Mouse (Mus musculus) midbrain, embryonic 16.5 days (tissue): ENCODE results near the gene Znhit1. TPM values are rescaled to one million over a fixed set of nuclear protein-coding genes. Genes with fewer than 3 reads are reported as not detected.

Experiments used
- ATAC-seq: fragments of 200-750 bp; cut with Nextera tagmentation; 2 replicates; pipeline ENCODE4 v1.8.0; 2017; ENCODE audit warnings: moderate TSS enrichment
- H3K27ac ChIP-seq: fragments of 300-500 bp; sonication (generic); 2 replicates; pipeline ENCODE4 v1.5.1; 2014; ENCODE audit warnings: mild to moderate bottlenecking, low read length, mixed read lengths
- H3K27me3 ChIP-seq: fragments of 300-500 bp; sonication (generic); 2 replicates; pipeline ENCODE4 v1.6.1; 2014; ENCODE audit warnings: low read depth, low read length, mixed read lengths; ENCODE audit not compliant: control insufficient read depth, insufficient read depth
- H3K36me3 ChIP-seq: fragments of 300-500 bp; sonication (generic); 2 replicates; pipeline ENCODE4 v1.6.1; 2014; ENCODE audit warnings: mild to moderate bottlenecking, low read length, moderate library complexity, mixed read lengths; ENCODE audit not compliant: control insufficient read depth, insufficient read depth
- H3K4me1 ChIP-seq: fragments of 300-500 bp; sonication (generic); 2 replicates; pipeline ENCODE4 v1.6.1; 2014; ENCODE audit warnings: mild to moderate bottlenecking, low read length, mixed read lengths; ENCODE audit not compliant: control insufficient read depth, insufficient read depth
- H3K4me2 ChIP-seq: fragments of 300-500 bp; sonication (generic); 2 replicates; pipeline ENCODE4 v1.6.1; 2014; ENCODE audit warnings: mild to moderate bottlenecking, low read length, mixed read lengths
- H3K4me3 ChIP-seq: fragments of 300-500 bp; sonication (generic); 2 replicates; pipeline ENCODE4 v1.5.1; 2014; ENCODE audit warnings: low read depth, mild to moderate bottlenecking, low read length, moderate library complexity, mixed read lengths
- H3K9ac ChIP-seq: fragments of 300-500 bp; sonication (generic); 2 replicates; pipeline ENCODE4 v1.6.1; 2014; ENCODE audit warnings: low read depth, low read length, mixed read lengths
- H3K9me3 ChIP-seq: fragments of 300-500 bp; sonication (generic); replicated peaks from 2 replicates; pipeline ENCODE4 v1.6.1; 2014; ENCODE audit warnings: mild to moderate bottlenecking, low read length, mixed read lengths; ENCODE audit not compliant: control insufficient read depth, poor library complexity, severe bottlenecking
- WGBS: fragments of 180-500 bp; shearing (Covaris S2); extraction: QIAGEN DNeasy Blood & Tissue Kit; methylation state at CpG from one replicate; pipeline ENCODE4 v1.1.7; 2014; 5-methylcytosine and 5-hydroxymethylcytosine counted together
- polyA plus RNA-seq: library from polyadenylated mRNA; unstranded; fragments of >200 nt; fragmentation: Nextera tagmentation; extraction: Ambion mirVana; gene quantifications from 2 replicates; pipeline ENCODE4 v1.2.1, GENCODE M21; 2015

Gene Znhit1
- polyA plus RNA-seq, 1 experiment from 2014 or later, result 144 TPM

DNA sequence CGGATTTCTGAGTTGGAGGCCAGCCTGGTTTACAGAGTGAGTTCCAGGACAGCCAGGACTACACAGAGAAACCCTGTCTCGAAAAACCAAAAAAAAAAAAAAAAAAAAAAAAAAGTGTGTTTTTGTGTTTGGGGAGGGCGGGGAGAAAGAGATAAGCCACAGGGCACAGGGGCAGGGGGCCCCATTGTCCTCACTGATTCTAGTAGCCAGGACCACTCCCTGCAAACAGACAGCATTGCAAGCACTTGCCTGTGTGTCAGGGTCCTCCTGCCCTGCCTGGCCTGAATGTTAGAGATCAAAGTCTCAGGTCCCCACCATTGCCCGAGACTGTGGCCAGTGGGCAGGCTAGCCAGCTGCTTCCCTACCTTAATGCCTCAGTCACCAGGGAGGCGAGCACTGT, 11.6 kb upstream of the Znhit1 start:
- ATAC-seq, result no peak
- WGBS, result 74% methylated on average over 4 of the region's 5 CpGs
- Histone ChIP-seq H3K27me3 (no peaks in the 10 kb centered on the region), H3K4me2 (no peak overlapping the region), H3K9me3 (no peaks in the 10 kb centered on the region), H3K9ac (no peak overlapping the region), H3K36me3 (peaks cover 16% of the 10 kb centered on the region), H3K27ac (no peak overlapping the region), H3K4me3 (no peak overlapping the region), H3K4me1 (no peaks in the 10 kb centered on the region)

DNA sequence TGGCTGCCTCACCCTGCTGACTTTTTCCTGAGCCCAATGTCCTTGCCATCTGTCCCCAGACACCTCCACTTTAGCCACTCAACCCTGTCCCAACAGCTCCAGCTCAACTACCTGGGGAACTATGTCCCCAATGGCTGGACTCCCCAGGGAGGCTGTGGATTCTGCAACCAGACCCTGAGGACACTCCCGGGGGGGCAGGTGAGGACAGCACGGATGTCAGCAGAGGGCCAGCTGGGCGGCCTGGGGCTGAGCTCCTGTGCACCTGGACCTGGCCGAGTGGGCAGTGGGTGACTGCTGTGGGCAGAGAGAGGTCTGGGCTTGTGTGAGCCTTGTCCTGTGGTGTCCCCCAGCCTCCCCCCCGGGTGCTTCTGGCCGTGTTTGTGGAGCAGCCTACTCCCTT, 2.0 kb upstream of the Znhit1 start:
- no peak for ATAC-seq

DNA sequence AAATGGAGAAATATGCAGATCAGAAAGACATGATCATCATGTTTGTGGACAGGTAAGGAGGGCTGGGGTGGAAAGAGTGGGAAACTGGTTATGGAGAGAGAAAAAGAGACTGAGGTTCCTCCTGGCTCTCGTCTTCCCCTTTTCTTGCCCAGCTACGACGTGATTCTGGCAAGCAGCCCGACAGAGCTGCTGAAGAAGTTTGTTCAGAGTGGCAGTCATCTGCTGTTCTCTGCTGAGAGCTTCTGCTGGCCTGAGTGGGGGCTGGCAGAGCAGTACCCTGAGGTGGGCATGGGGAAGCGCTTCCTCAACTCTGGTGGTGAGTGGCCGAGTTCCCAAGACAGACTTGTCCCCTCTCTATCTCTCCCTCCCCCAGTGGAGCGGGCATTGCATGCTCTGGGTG, 599 bp upstream of the Znhit1 start:
- H3K4me3 ChIP-seq, result peak overlapping the region; percentile 59
- H3K4me2 ChIP-seq, result peak overlapping the region; percentile 63
- ATAC-seq, result no peak
- H3K27me3 ChIP-seq, result no peaks in the 10 kb centered on the region
- H3K27ac ChIP-seq, result no peak overlapping the region
- peaks cover 38% of the 10 kb centered on the region for H3K36me3 ChIP-seq
- H3K4me1 ChIP-seq, result peaks cover 14% of the 10 kb centered on the region
- no peaks in the 10 kb centered on the region for H3K9me3 ChIP-seq
- 75% methylated on average over 5 of the region's 7 CpGs for WGBS
- H3K9ac ChIP-seq, result peak overlapping the region; percentile 97

More for the DNA sequence above, 2.0 kb upstream of the Znhit1 start:
- 100% methylated on average over 6 of the region's 6 CpGs for WGBS
- no peak overlapping the region for H3K9ac ChIP-seq
- H3K36me3 ChIP-seq, result peaks cover 49% of the 10 kb centered on the region
- H3K4me1 ChIP-seq, result peaks cover 14% of the 10 kb centered on the region
- H3K4me3 ChIP-seq, result no peak overlapping the region
- H3K9me3 ChIP-seq, result no peaks in the 10 kb centered on the region
- no peak overlapping the region for H3K27ac ChIP-seq
- H3K4me2 ChIP-seq, result no peak overlapping the region
- H3K27me3 ChIP-seq, result no peaks in the 10 kb centered on the region

DNA sequence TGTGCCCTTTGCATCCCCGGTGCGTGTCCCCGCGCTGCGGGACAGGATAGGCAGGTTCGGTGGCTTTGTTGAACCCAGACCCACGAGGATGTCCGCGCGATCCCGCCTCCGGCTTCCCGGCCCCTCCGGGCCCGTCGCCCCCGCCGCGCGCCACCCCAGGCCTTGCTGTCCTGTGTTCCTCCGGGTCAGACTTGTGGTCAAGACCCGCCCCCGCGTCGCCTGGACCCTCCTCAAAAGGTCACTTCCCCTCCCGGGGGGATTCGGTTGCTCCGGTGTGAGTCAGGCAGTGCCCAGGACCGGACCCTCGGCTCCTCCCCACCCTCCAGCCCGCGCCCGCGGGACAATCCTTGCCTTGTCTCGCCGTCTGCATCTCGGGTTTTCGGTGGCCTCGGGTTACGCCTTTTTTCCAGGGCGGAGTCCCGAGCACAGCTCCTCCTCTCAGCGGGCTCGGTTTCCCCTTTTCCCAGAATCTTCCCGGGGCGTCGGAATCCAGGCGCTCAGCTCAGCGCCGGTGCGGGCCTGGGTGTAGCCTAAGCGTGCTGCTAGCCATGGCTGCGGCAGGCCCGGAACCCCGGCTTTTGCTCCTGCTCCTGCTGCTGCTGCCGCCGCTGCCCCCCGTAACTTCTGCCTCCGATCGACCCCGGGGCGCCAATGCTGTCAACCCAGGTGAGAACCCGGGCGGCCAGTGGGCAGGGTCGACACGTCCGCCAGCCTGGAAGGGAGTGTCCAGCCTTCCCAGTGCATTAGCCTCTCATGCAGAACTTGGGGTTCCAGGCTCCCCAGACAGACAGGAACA, 485 bp downstream of the Znhit1 start:
- Histone ChIP-seq H3K4me2 (peak overlapping the region; percentile 63), H3K9me3 (no peaks in the 10 kb centered on the region), H3K9ac (peak overlapping the region; percentile 97), H3K4me3 (peak overlapping the region; percentile 59), H3K4me1 (peaks cover 14% of the 10 kb centered on the region), H3K36me3 (peaks cover 29% of the 10 kb centered on the region), H3K27me3 (no peaks in the 10 kb centered on the region), H3K27ac (peak overlapping the region; percentile 95)
- peak; percentile 68 for ATAC-seq
- WGBS, result under 1% methylated on average over 65 of the region's 67 CpGs

DNA sequence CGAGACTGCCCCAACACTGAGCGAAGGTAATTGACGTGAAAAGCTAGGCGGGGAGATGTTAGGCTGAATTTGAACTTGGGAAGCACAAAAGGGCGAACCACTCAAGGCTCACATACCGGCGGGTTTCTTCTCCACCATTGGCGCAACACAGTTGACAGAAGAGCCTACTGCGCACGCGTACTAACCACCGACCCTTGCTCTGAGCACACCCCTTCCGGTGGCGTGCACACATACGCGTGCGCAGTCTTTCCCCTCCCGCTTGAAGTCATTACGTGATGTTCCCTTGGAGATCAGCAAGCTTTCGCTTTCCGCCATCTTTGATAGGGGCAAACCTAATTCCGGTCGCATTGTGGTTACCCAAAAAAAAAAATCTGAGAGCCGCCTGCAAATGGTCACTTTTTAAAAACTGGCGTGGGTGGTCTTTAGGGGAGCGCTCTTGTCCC, 1.1 kb downstream of the Znhit1 start, which contains the start of gene Plod3:
Gene Plod3 (plus strand): TSS at position 325 of the 443 bp plus-strand sequence.
- H3K9ac ChIP-seq, result peak within 1 kb of the TSS; percentile 97
- H3K36me3 ChIP-seq, result peaks cover 28% of the 10 kb centered on the region
- peak within 1 kb of the TSS; percentile 95 for H3K27ac ChIP-seq
- no peaks in the 10 kb centered on the region for H3K27me3 ChIP-seq
- ATAC-seq, result peak; percentile 90
- peak within 1 kb of the TSS; percentile 76 for H3K4me2 ChIP-seq
- H3K9me3 ChIP-seq, result no peaks in the 10 kb centered on the region
- H3K4me3 ChIP-seq, result peak within 1 kb of the TSS; percentile 59
- under 1% methylated on average over 26 of the region's 26 CpGs for WGBS
- H3K4me1 ChIP-seq, result peaks cover 14% of the 10 kb centered on the region

DNA sequence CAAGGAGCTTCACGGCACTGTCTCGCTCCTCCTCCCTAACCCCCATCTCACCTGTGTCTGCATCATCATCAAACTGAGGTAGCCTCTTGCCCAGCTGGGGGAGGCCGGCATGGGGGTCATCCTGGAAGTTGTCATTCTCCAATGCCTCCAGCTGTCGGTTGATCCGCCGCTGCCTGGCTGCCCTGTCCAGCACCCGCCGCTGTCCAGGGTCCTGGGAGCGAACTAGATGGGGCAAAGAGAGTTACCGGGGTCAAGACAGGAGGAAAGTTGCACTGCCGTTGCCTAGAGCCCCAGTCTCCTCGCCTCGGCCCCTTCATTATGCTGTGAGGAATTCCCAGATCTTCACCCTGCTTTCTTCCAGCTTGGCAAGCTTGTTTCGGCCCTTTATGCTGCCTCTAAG, 3.0 kb downstream of the Znhit1 start:
- H3K27me3 ChIP-seq, result no peaks in the 10 kb centered on the region
- 56% methylated on average over 14 of the region's 14 CpGs for WGBS
- ATAC-seq, result no peak
- peaks cover 18% of the 10 kb centered on the region for H3K36me3 ChIP-seq
- H3K4me3 ChIP-seq, result no peak overlapping the region
- H3K4me2 ChIP-seq, result no peak overlapping the region
- no peaks in the 10 kb centered on the region for H3K9me3 ChIP-seq
- peaks cover 14% of the 10 kb centered on the region for H3K4me1 ChIP-seq
- H3K27ac ChIP-seq, result no peak overlapping the region
- no peak overlapping the region for H3K9ac ChIP-seq

DNA sequence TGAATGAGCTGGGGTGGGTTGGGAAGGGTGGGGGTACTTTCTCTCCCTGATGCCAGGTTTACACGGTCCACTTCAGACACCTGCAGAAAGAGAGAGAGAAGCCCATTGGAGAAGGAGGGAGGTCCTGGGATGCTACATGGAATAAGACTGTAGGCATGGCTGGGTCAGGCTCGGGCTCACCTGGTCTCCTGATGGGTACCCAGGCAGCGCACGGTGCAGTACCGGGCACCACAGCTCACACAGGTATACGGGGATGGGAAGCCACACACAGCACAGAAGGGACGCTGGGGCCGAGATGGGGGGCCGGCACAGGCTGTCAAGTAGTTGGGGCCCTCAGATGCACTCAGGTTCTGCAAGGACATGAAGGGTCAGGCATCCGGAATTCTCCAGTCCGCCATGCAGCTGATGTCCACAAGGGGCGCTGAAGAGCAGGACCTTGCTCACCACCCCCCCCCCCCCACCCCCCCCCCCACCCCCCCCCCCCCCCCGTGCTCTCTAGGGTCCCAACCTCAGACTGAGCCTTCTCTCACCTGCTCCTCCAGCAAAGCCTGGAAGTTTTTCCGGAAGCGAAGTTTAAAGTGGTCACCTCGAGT, 5.4 kb downstream of the Znhit1 start:
- H3K4me3 ChIP-seq, result no peak overlapping the region
- peaks cover 14% of the 10 kb centered on the region for H3K36me3 ChIP-seq
- no peak overlapping the region for H3K9ac ChIP-seq
- WGBS, result 53% methylated on average over 13 of the region's 16 CpGs
- H3K9me3 ChIP-seq, result no peaks in the 10 kb centered on the region
- H3K27me3 ChIP-seq, result no peaks in the 10 kb centered on the region
- H3K4me1 ChIP-seq, result peaks cover 7% of the 10 kb centered on the region
- H3K4me2 ChIP-seq, result no peak overlapping the region
- no peak for ATAC-seq
- no peak overlapping the region for H3K27ac ChIP-seq

DNA sequence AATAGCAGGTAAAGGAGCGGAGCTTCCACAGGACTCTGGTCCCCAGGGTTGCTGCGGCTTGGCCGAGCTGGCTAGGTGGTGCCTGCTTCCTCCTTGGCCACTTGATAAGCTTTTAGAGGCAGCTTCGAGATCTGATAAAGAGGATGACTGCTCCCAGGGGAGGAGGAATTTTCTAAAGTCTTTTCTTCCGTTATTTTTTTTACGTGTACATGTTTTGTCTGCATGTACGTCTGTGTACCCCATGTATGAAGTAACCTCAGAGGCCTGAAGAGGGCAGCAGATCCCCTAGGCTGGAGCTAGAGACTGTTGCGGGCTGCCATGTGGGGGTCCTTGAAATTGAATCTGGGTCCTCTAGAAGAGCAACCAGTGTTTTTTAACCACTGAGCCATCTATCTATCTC, 6.8 kb downstream of the Znhit1 start:
- H3K36me3 ChIP-seq, result peaks cover 14% of the 10 kb centered on the region
- ATAC-seq, result no peak
- H3K9me3 ChIP-seq, result no peaks in the 10 kb centered on the region
- H3K27ac ChIP-seq, result no peak overlapping the region
- H3K4me1 ChIP-seq, result peaks cover 3% of the 10 kb centered on the region
- no peak overlapping the region for H3K4me2 ChIP-seq
- H3K27me3 ChIP-seq, result no peaks in the 10 kb centered on the region
- H3K9ac ChIP-seq, result no peak overlapping the region
- WGBS, result 87% methylated on average over 8 of the region's 8 CpGs
- no peak overlapping the region for H3K4me3 ChIP-seq

DNA sequence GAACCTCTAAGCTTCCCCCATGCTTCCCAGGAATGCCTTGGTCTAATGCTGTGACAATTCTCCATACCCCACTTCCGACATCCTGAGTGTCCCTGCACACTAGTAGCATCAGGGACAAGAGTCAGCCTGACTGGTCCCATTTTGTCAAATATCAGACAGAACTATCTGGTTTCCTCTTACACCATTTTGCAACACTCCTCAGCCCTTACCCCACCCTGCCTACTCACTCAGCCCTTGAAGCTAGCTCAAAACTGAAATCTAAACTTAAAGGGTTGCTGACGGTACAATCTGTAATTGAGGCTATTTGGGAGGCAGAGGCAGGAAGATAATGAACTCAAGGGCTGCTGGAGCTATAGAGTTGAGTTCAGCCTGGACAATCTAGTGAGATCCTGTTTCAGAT, 8.1 kb downstream of the Znhit1 start:
- Histone ChIP-seq H3K9ac (no peak overlapping the region), H3K36me3 (peaks cover 14% of the 10 kb centered on the region)

More for the DNA sequence above, 8.1 kb downstream of the Znhit1 start:
- Histone ChIP-seq H3K4me2 (no peak overlapping the region), H3K9me3 (no peaks in the 10 kb centered on the region), H3K4me3 (no peak overlapping the region), H3K4me1 (no peaks in the 10 kb centered on the region), H3K27me3 (no peaks in the 10 kb centered on the region), H3K27ac (no peak overlapping the region)
- ATAC-seq, result no peak
- WGBS, result 89% methylated on average over 2 of the region's 2 CpGs
